Mouse (Mus musculus) ES-E14 (cell line): ENCODE measurements around the gene Bhlhe40.

Experiments used
- CHD2 ChIP-seq: IDR thresholded peaks from 2 replicates; pipeline ENCODE4 v1.6.1; 2014; ENCODE audit warnings: mild to moderate bottlenecking, low read depth, low read length, inconsistent platforms
- HCFC1 ChIP-seq: IDR thresholded peaks from 2 replicates; pipeline ENCODE4 v1.6.1; 2012; ENCODE audit warnings: low read length, inconsistent platforms, borderline replicate concordance; ENCODE audit not compliant: insufficient read depth
- MAFK ChIP-seq: IDR thresholded peaks from 2 replicates; pipeline ENCODE4 v1.6.1; 2014; ENCODE audit warnings: mild to moderate bottlenecking, low read depth, low read length, inconsistent platforms; ENCODE audit not compliant: insufficient read depth
- ZC3H11A ChIP-seq: IDR thresholded peaks from 2 replicates; pipeline ENCODE4 v1.6.1; 2012; ENCODE audit warnings: low read depth, mild to moderate bottlenecking, inconsistent platforms, low read length, borderline replicate concordance
- ZNF384 ChIP-seq: IDR thresholded peaks from 2 replicates; pipeline ENCODE4 v1.6.1; 2012; ENCODE audit warnings: low read depth, low read length, inconsistent platforms

GRCm38 (mm10) chr6:108702648-108703047 is 42.2 kb downstream of the Bhlhe40 start:
- TF ChIP-seq MAFK = no peak
- no peak for TF ChIP-seq CHD2
- TF ChIP-seq ZC3H11A = no peak
- TF ChIP-seq HCFC1 = no peak
- TF ChIP-seq ZNF384 = no peak
